Mouse (Mus musculus) thymus, postnatal 25 days (tissue): ENCODE measurements at regions not wholly inside any gene's neighbourhood (a gene's known extent, or its start where the extent isn't known, plus 50 kb on each side); places are given as distances from the start of the nearest gene placed in this dataset.
"Not testable (repeated sequence)": the region's sequence is repeated elsewhere in the genome, so short reads cannot be mapped to it uniquely, and the experiment has no call there.

Experiments
- DNase-seq: peaks from one replicate; pipeline ENCODE4 v3.0.0; 2022

DNA sequence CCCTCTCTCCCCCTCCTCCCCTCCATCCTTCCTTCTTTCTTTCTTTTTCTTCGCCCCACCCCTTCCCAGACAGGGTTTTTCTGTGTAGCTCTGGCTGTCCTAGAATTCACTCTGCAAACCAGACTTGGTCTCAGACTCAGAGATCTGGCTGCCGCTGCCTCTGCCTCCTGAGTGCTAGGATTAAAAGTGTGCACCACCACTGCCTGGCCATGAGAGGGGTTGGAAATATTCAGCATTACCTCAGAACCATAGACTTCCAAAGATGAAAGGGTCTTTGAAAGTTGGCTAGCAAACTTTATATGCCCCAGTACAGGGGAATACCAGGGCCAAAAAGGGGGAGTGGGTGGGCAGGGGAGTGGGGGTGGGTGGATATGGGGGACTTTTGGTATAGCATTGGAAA is 122.7 kb upstream of the Pfn2 start:
- not testable (repeated sequence) for DNase-seq

DNA sequence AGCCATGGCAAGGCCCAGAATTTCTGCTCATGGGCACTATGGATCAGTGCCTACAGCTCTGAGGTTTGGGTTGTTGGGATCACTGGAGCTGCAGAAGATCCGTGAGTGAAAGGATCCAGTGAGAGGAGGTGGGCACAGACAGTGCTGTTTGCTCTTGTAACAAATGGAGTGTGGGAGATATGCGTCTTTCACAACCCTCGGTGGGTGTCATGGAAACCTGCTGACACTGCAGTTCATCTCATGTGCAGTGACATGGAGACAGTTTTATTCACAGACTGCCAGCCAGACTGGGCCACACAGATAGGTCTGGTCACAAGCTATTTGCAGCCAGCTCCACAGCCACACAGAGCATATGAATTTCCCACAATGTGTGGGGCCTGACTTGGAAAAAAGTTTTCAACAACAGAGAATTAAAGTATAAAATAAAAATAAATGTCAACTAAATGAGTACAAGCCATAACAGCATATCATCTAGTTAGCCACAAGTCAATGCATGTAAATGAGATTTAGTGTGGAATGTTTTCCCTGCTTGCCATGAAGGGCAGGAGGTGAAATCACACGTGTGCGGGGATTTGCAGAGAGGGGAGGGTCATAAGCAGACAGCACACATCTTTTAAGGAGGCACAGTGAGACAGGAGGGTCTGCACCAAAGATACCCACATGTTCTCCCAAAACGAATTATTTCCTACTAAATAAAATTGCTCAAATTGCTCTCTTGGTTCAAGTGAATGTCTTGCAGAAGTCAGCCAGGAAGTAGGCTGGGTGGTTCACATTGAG is 124.8 kb upstream of the Pfn2 start:
- no peak for DNase-seq

DNA sequence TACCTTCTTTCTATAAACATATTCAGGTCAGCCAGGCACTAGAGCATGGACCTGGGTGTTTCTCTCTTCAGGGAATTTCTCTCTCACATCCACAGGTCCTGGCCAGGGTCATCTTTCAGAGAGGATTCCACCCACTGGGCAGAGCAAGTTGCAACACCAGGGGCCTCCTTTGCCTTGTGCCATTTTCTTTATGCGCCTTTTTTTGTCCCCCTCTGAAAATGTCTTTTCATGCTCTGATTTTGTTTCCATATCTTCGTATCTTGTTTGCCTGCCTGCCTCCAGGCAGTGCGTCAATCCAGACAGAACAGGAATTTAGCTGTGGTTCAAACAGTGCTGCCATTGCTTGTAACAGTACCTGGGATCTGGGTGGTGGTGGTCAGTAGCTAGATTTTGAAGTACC is 125.7 kb upstream of the Pfn2 start:
- no peak for DNase-seq

DNA sequence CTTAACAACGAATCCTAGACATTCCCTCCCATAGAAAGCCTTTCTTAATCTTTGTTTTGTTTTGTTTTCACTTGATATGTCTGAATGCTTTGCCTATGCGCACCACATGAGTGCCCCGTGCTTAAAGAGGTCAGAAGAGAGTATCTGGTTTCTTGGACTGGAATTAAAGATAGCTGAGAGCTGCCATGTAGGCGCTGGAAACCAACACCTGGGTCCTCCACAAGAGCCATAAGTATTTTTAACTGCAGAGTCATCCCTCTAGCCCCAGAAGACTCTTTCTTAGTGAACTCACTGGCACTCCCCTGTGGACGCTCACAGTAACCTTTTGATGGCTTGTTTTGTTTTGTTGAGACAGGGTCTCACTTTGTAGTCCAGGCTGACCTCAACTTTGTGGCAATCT is 127.5 kb upstream of the Pfn2 start:
- no peak for DNase-seq

DNA sequence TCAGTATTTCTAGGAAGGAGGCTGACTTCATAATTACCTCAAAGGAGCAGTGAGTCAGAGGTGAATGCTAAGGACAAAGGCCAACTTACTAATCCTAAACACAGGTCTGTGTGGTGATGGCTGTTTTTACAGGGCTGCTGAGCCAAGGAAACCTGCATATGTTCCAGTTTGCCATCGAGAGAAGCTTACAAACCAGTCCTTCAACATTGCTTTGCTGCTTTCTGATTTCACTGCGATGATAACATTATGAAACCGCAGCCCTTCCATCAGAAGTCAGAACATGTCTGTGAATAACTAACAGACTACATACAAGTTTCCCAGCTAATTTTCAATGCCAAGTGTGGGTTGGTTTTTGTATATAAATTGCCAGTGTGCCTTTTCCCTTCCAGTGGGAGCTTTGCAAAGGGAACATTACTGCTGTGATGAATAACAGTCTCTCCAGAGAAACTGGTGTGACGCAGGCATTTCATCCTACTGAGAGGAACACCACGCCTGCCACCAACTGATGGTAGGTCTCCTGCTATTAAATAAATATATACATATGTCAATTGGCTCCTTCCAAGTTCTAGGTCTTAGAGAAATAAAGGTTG is 128.9 kb upstream of the Pfn2 start:
- DNase-seq: no peak

DNA sequence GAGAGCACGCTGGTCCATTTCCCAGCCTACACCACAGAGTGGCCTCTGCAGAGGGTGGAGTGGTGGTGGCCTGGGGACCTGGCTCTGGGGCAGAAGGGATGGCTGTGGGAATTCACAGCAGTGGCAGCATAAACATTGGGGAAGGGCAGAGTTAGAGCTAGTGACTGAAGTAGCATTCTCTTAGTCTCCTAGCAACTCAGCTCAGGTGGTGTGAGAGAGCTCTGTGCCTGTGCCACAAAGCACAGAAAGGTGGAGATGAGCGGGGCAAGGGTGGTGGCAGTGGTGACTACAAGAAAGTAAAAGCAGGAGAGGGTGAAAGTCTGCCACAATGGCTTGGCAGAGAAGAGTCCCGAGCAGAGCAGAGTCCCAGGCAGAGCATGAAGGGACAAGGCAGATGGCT is 140.3 kb upstream of the Pfn2 start:
- DNase-seq: no peak

DNA sequence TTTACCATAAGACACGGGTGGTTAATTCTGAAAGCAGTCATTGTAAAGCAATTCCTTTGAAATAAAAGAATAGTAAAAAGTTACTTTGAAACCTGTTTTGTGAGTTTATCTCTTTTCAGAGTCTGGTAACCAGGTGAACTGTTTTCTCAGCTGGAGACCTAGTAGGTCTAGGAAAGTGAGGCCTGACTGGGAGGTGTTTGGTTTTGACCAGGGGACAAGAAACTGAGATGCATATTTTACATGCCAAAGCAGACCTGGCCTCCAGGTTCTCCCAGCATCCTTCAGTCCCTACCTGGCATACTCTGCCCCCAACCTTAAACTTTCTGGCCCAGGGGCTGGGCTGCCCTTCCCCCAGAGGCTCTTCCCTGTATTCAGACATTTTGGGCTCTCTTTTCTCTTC is 142.9 kb upstream of the Pfn2 start:
- DNase-seq: no peak

DNA sequence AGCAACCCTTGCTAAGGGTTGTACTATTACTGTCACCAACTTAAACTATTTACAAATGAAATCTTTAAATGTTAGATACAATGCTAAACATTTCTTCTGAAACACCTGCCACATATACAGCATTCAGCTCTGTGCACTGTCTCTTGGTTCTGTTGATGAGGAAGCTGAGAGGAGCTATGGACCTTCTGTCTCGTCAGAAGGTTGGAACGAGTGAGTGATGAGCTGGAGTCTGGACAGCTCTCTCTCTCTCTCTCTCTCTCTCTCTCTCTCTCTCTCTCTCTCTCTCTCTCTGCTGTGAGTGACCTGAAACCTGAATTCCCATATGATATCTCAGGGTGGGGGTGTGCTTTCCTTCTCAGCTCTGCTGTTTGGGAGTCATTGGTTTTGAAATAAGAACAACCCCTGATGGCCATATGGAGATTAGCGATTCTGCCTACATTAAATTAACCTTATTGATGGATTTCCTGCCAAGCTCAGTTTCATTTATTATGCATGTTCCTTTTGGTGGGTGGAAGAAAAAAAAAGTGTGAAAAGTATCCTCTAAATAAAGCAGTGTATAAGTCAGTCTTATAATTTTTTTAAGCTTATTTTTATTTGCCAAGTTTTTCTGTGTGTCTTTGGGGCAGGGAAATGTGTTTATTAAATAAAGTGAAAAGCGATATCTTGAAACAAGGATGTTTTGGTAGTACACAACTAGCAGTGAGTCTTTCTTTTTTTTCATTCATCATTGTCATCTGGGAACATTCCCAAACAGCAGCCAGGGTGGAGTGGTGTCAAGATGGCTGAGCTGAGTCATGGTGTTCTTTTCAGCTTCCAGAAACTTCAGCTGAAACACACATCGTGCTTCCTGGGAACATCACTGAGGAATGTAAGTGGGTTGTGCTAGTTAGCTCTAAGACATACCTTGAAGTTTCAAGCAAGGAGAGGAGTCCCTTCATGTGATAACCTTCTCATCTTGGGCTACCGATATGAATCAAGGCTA is 150.5 kb upstream of the Pfn2 start:
- no peak for DNase-seq

DNA sequence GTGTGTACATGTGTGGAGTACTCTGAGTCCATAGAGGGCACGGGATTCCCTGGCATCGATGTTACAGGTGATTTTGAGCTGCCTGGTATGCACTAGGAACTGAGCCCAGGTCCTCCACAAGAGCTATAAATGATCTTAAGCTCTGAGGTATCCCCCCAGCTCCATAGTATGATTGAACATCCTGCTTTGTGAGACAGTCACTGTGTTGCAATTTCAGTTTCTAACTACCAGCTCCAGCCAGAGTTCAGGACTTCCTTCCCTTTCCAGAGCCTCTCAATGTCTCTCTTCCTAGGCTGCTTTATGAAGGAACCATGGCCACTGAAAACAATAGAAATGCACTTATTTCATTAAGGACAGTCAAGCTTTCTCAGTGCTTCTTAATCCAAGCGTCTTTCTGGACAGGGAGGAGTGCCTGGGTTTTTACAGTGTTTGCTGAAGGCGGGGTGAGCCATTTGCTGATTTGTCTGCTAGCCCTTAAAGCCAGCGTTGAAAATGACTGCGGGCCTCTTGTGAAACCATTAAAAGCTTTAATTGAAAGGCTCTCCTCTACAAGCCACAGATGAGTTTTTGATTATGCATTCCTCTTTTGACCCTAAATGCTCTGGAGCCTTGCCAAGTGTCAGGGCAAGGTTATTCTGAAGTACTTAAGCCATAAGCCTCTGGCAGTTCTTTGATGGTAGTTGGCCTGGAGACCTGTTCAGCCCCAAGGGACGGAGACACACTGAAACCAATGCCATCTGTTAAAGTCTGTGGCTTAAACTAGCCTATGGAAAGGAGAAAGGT is 155.1 kb upstream of the Pfn2 start:
- DNase-seq: no peak

DNA sequence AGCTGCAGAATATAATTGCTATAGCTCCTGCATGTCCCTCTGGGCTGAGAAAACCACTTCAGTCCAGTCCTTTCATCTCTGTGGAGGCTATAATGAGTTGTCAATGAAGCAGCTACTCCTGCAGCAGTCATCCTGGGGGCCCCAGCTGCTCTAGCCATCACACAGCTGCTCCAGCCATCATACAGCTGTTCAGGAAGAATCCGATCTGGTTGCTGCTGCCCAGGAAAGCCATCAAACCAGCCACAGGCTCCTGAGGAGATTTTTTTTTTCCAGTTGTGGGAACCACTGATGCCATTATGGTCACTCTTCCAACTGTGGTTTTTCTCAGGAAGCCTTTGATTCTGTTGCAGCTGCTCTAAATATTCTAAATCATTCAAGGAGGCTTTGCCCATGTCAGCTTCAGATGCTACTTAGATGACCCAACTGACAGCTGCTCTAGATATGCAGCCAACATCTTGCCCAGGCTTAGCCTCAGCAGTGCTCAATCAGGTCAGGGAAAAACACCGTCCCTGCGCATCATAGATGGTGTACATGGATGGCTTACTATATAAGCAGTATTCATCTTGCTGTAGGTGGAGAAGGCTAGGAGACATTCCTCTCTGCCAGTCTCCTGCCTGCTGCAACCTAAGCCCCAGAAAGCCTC is 177.0 kb upstream of the Pfn2 start:
- no peak for DNase-seq

DNA sequence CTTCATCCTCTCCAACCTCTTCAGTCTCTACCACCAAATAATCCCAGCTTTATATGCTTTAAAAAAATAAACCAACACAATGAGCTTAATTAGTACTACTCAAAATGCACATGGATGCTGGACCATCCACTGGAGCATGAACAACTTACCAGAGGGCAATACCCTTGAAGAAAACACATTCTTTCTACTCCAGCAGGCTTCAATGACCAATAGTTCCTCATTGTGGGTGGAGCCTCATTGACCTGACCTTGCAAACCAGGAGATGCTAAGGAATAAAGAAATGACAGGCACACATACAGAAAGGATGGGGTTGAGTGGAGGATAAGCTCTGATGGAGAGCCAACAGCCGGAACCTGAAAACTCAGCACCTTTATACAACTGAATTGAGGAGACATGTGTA is 201.7 kb upstream of the Pfn2 start:
- no peak for DNase-seq

DNA sequence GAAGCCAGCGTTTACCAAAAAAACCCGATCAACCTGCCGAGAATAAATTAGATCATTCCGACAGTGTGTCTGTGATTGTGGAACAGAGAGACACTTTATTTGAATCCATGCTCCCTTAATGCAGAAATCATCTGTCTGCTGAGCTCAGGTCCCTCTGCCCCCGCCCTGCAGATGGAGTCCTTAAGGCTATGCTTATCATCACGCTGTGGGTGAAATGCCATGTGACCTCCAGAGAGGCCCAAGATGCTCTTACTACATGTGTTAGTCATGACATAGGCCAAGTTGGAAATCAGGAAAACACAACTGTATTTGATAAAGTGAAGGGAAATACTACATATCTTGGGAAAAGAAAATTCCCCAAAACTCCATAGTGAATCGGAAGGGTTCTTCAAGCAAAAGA is 206.8 kb upstream of the Pfn2 start:
- no peak for DNase-seq

DNA sequence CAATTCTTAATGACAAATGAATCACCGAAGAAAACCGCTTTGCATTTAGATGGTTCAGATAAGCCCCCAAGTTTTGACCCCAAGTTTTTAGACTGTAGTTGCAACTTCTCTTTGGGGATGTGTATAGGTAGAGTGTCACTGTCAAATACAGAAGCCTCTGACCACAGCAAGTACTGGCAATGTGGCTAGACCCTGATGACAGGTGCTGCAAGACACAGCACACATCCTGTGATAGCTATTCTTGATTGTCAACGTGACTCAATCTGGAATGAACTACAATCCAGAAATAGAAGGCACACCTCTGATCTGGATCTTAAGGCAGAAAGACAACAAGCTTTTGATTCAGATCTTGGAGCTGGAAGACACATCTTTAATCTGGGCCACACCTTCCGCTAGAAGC is 207.3 kb upstream of the Pfn2 start:
- DNase-seq: no peak

DNA sequence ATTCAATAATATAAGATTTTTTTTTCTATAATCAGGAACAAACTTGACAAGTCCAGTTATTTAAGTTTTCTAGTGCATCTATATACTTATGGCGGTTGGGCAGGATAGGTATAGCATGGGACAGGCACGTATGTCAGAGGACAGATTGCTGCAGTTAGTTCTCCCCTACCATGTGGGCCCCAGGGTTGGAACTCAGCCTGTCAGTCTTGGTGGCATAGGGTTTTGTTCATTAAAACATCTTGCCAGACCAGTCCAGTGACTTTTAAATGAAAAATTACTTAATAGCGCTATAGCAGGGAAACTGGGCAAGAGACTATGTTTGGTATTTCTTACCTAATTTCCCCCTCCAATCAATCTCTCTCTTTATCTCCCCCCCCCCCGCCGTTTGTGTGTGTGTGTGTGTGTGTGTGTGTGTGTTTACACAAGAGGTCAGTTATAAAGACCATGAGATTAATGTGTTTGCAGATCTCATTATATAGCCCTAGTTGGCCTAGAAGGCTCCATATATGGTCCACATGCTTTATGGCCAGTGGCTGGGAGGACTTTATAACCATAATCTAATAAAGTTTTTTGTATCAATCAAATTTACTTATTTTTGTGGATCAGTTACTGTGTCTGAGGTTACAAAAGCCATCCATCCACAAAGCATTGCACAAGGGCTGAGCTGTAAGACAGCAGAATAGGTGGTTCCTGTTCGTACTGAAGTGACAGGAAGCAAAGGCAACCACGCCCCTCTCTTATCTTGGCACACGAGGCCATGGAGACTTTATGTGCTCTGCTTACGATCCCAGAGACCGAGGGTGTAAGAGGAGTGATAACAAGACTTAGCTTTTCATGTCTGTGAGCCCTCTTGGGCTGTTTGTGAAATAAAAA is 208.5 kb upstream of the Pfn2 start:
- no peak for DNase-seq

DNA sequence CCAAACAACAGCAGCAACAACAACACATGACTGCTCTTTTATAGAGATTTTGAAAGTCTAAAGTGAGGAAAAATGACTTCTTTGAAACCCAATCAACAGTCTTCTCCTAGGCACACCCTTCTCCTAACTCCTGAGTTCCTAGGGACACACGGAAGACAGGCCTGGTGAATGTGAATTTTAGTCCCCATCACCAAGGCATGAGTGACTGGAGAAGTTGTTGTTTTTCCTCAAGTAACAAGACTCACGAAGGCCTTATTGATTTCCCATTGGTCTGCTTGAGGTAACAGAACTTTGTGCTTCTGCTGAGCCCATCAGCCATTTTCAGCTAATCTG is 209.2 kb upstream of the Pfn2 start:
- no peak for DNase-seq

DNA sequence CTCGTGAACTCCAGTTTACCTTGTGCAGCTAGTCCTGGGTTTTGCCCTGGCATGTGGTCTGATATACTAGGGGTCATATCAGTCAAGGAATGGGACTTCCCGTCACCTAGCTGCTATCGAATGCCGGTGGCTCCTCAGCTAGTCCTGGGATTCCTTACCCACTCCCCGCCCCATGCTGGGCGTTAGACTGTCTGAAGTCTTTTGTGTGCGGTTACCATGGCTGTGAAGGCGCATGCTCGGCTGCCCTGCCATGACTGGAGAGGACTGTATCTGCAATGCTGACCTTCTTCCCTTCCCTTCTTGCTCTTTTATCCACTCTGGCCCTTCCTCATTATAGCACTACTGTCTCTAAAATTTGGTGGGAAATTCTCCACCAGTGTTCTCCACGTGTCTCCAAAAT is 210.3 kb upstream of the Pfn2 start:
- DNase-seq: no peak

DNA sequence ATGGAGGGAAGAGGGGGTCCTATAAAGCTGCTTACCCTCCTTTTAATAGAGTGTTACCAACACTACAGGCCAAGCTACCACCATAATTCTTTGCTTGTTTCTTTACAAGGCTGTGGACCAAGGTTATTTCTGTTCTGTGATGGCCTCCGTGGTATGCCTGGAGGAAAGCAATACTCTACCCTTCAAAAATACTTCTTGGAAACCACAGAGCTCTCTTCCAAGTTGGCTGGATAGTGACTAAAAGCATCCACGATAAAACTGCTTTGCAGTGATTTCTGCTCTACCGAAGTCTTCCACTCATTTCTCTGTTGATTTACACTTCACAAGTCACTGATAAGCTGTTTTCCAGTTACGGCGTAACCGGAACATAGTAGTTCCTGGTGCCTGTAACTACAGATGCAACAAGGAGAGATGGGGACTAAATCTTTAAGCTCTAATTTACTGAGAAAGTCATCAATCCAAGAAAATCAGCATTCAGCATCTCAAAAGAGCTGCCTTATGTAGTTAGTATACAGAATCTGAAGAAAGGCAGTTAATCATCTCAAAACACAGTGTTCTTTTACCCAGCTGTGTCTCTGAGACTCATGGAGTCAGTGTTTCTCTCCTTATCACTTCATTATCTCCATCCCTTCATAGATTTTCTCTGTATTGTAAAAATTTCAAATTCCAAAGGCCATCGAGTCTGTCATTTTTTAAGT is 216.1 kb upstream of the Pfn2 start:
- DNase-seq: no peak

DNA sequence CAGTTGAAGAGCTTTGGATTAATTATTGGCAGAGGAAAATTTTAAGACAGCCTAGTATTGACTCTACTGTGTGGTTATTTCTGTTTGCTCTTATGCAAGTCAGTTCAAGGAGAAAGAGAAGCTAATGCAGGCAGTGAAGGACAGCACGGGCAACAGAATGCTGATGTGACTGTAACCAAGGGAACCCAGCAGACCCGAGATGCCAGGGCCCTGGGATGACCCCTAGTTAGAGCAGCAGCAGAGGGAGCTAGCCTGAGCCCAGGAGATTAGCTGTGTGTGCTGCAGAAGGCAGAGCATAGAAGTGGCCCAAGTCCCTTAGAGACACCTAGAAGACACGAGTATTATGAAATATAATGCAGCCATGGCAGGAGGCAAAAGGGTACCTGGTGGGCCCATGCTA is 223.7 kb upstream of the Pfn2 start:
- DNase-seq: no peak

DNA sequence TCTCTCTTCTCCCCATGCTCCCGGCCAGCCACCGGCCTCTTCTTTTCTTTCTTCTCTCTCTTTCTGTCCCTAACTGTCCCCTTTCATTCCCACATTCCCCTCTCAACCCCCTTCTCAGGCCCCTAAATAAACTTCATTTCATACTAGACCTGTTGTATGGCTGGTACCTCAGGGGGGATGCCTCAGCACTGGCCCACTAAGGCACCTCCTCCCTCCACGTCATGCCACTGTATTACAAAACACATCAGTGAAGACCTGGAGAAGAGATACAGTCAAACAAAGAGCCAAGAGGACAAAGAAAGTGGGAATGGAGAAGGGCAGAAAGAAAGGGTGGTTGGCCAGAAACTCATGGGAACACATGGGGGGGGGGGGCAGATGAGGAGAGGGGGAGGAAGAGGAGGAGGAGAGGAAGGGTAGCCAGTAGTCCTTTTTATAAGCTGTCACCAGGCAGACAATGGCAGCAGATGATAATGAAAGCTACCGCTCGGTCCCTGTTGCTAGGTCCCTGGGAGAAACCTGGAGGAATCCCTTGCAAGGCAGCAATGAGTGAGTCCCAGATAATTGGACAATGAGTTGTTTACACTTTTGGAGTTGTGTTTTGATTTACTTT is 224.5 kb upstream of the Pfn2 start:
- DNase-seq: no peak

DNA sequence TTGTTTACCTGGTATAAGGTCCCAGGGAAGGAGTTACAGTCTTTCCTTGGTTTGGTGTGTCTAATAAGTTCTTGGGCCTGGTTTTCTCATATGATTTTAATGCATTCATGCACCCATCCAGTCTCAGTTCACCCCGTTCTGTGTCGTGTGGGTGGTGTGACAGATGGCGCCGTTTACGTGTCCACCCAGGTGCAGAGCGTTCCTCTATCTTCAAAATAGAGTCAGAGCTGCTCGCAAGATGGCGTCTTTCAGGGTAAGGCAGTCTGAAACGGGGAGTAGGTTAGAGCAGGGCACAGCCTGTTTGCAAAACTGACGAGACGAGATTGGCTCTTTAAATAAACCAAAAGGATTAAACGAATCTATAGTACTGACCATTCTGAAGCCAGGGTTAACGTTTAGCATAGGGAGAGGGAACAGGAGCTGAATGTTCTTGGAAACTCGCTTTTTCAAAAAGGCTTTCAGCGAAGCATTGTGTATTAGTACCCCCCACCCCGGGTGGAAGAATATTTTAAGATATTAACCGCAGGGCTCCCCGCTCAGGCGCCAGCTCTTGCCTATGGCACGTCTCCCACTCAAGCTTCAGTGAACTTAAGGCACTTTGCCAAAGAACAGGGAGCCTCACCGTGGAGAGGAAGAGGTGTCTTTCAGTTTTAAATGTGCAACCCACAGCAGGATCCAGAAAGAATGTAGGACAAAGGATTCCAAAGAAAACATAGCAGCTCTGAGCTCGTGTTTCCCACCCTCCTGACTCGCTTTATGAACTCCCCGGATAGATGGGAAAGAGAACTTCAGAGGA is 241.7 kb upstream of the Pfn2 start:
- DNase-seq: no peak
